Mouse (Mus musculus) megakaryocyte-erythroid progenitor cell, adult 5-6 weeks (primary cell): ENCODE data around the gene Rps6ka5. TPM values are rescaled to one million over a fixed set of nuclear protein-coding genes. Genes with fewer than 3 reads are reported as not detected.

Source experiments
- ATAC-seq: replicated peaks from 2 replicates; pipeline ENCODE4 v1.8.0; 2016; ENCODE audit warnings: mild to moderate bottlenecking, inconsistent platforms; ENCODE audit not compliant: severe bottlenecking, poor library complexity, low FRiP score, low TSS enrichment
- total RNA-seq, 2 experiments: library from RNA; stranded (forward) in 1 of 2; stranded (reverse) in 1 of 2; fragments of 200-1000, 215-1000 nt in 1 of 2; fragments of >200 nt in 1 of 2; fragmentation: Nextera tagmentation in 1 of 2; gene quantifications; 2 replicates each; pipeline ENCODE4 v1.2.3; 2014 to 2017

Gene Rps6ka5
- total RNA-seq, 2 experiments from 2014 or later = 11.5 to 20.8 TPM

- no peak for ATAC-seq
These were observed 101.8 kb downstream of the Rps6ka5 start for GRCm38 (mm10) chr12:100624854-100625447.

- ATAC-seq = no peak
These were observed 111.5 kb downstream of the Rps6ka5 start for GRCm38 (mm10) chr12:100615251-100615650.

GRCm38 (mm10) chr12:100613878-100614277 is 112.9 kb downstream of the Rps6ka5 start:
- no peak for ATAC-seq

- no peak for ATAC-seq
These were observed 113.5 kb downstream of the Rps6ka5 start for GRCm38 (mm10) chr12:100613192-100613700.

- ATAC-seq = no peak
These were observed 117.0 kb downstream of the Rps6ka5 start for GRCm38 (mm10) chr12:100609766-100610165.

GRCm38 (mm10) chr12:100609064-100609463 is 117.7 kb downstream of the Rps6ka5 start:
- peak; percentile 72 for ATAC-seq

GRCm38 (mm10) chr12:100606733-100607132 is 120.0 kb downstream of the Rps6ka5 start:
- ATAC-seq = 0 out of 2 replicates have a peak, but pooled peaks have one; percentile 50

GRCm38 (mm10) chr12:100605596-100605995 is 121.2 kb downstream of the Rps6ka5 start:
- no peak for ATAC-seq

GRCm38 (mm10) chr12:100604540-100604939 is 122.2 kb downstream of the Rps6ka5 start:
- peak; percentile 91 for ATAC-seq

- ATAC-seq = peak; percentile 97
These were observed 132.1 kb downstream of the Rps6ka5 start for GRCm38 (mm10) chr12:100594700-100595099.

GRCm38 (mm10) chr12:100586601-100587000 is 140.2 kb downstream of the Rps6ka5 start:
- no peak for ATAC-seq

GRCm38 (mm10) chr12:100579221-100579620 is 147.6 kb downstream of the Rps6ka5 start:
- ATAC-seq = no peak

GRCm38 (mm10) chr12:100578291-100578690 is 148.5 kb downstream of the Rps6ka5 start:
- peak; percentile 80; the same call in 1 of the 2 replicates for ATAC-seq

- no peak for ATAC-seq
These were observed 151.0 kb downstream of the Rps6ka5 start for GRCm38 (mm10) chr12:100575739-100576138.

- no peak for ATAC-seq
These were observed 156.2 kb downstream of the Rps6ka5 start for GRCm38 (mm10) chr12:100570522-100571072.

GRCm38 (mm10) chr12:100568831-100569230 is 158.0 kb downstream of the Rps6ka5 start:
- ATAC-seq = no peak

GRCm38 (mm10) chr12:100568105-100568504 is 158.7 kb downstream of the Rps6ka5 start:
- no peak for ATAC-seq

GRCm38 (mm10) chr12:100567627-100568026 is 159.2 kb downstream of the Rps6ka5 start:
- ATAC-seq = no peak

GRCm38 (mm10) chr12:100553675-100554074 is 173.1 kb downstream of the Rps6ka5 start:
- ATAC-seq = no peak

- ATAC-seq = no peak
These were observed 174.8 kb downstream of the Rps6ka5 start for GRCm38 (mm10) chr12:100551972-100552371.

GRCm38 (mm10) chr12:100544194-100544567 is 182.6 kb downstream of the Rps6ka5 start:
- ATAC-seq = no peak
